Mouse (Mus musculus): Measurements from ENCODE around the gene Cyp46a1. TPM values are rescaled to one million over a fixed set of nuclear protein-coding genes. Genes with fewer than 3 reads are reported as not detected.
A peak's percentile ranks its signal among the peaks of the same experiment; 100 is the strongest.

The Cyp46a1 gene
- polyA plus RNA-seq, 1 experiment from 2014 or later: 1.4 TPM

- Histone ChIP-seq H3K9ac (ENCODE audit: low read length) (no peak overlapping the region), H3K4me1 (ENCODE audit: control insufficient read depth, insufficient read depth, low read length) (no peaks in the 10 kb centered on the region), H3K27ac (replicated peaks; ENCODE audit: low read depth, low read length) (no peak overlapping the region), H3K36me3 (ENCODE audit: control insufficient read depth, insufficient read depth, low read length) (no peaks in the 10 kb centered on the region), H3K9me3 (ENCODE audit: control insufficient read depth, low read length) (no peaks in the 10 kb centered on the region), H3K4me3 (ENCODE audit: low read depth, low read length) (no peak overlapping the region), H3K27me3 (ENCODE audit: control insufficient read depth, insufficient read depth, low read length) (no peaks in the 10 kb centered on the region), H3K4me2 (ENCODE audit: low read depth, severe bottlenecking) (no peak overlapping the region)
- peak; percentile 38 for DNase-seq (ENCODE audit: low spot score)
- no peak for ATAC-seq (ENCODE audit: insufficient number of reproducible peaks, low FRiP score, low TSS enrichment, low read depth)
- WGBS: 46% methylated on average over 6 of the region's 6 CpGs
Observed at GRCm38 (mm10) chr12:108403957-108404356, 69.8 kb downstream of the Cyp46a1 start.

GRCm38 (mm10) chr12:108409100-108409499, 74.9 kb downstream of the Cyp46a1 start:
- ATAC-seq (ENCODE audit: insufficient number of reproducible peaks, low FRiP score, low TSS enrichment, low read depth): no peak
- WGBS: 54% methylated on average over 5 of the region's 5 CpGs
- no peak overlapping the region for H3K4me2 ChIP-seq (ENCODE audit: low read depth, severe bottlenecking)

GRCm38 (mm10) chr12:108410416-108411208, 76.4 kb downstream of the Cyp46a1 start:
- H3K27ac ChIP-seq (replicated peaks; ENCODE audit: low read depth, low read length): no peak overlapping the region

More at GRCm38 (mm10) chr12:108409100-108409499, 74.9 kb downstream of the Cyp46a1 start:
- Histone ChIP-seq H3K9me3 (ENCODE audit: control insufficient read depth, low read length) (no peaks in the 10 kb centered on the region), H3K4me1 (ENCODE audit: control insufficient read depth, insufficient read depth, low read length) (peaks cover 3% of the 10 kb centered on the region), H3K4me3 (ENCODE audit: low read depth, low read length) (no peak overlapping the region), H3K9ac (ENCODE audit: low read length) (no peak overlapping the region), H3K36me3 (ENCODE audit: control insufficient read depth, insufficient read depth, low read length) (no peaks in the 10 kb centered on the region), H3K27ac (replicated peaks; ENCODE audit: low read depth, low read length) (no peak overlapping the region), H3K27me3 (ENCODE audit: control insufficient read depth, insufficient read depth, low read length) (no peaks in the 10 kb centered on the region)
- DNase-seq (ENCODE audit: low spot score): no peak

More at GRCm38 (mm10) chr12:108410416-108411208, 76.4 kb downstream of the Cyp46a1 start:
- no peak overlapping the region; the same call in 1 of the 2 replicates for H3K9ac ChIP-seq (ENCODE audit: low read length)
- H3K4me1 ChIP-seq (ENCODE audit: control insufficient read depth, insufficient read depth, low read length): peaks cover 3% of the 10 kb centered on the region
- H3K36me3 ChIP-seq (ENCODE audit: control insufficient read depth, insufficient read depth, low read length): no peaks in the 10 kb centered on the region
- H3K4me3 ChIP-seq (ENCODE audit: low read depth, low read length): no peak overlapping the region
- no peak overlapping the region for H3K4me2 ChIP-seq (ENCODE audit: low read depth, severe bottlenecking)
- DNase-seq (ENCODE audit: low spot score) (no peak), ATAC-seq (ENCODE audit: insufficient number of reproducible peaks, low FRiP score, low TSS enrichment, low read depth) (no peak)
- no peaks in the 10 kb centered on the region for H3K27me3 ChIP-seq (ENCODE audit: control insufficient read depth, insufficient read depth, low read length)
- no peaks in the 10 kb centered on the region for H3K9me3 ChIP-seq (ENCODE audit: control insufficient read depth, low read length)
- WGBS: 62% methylated on average over 14 of the region's 14 CpGs

Other genes starting within 250 kb of the Cyp46a1 start
- 76.1 and 76.5 TPM in 2 replicates for gene Setd3, start 155.1 kb upstream of the Cyp46a1 start, polyA plus RNA-seq (2014; fragmentation: Nextera tagmentation; extraction: Ambion mirVana)
- gene Ccnk, start 154.8 kb upstream of the Cyp46a1 start, polyA plus RNA-seq (2014; fragmentation: Nextera tagmentation; extraction: Ambion mirVana): 5.8 and 7.7 TPM in 2 replicates
- gene Ccdc85c, start 59.0 kb upstream of the Cyp46a1 start, polyA plus RNA-seq (2014; fragmentation: Nextera tagmentation; extraction: Ambion mirVana): 7.2 and 7.3 TPM in 2 replicates
- 0.09 and 0.32 TPM in 2 replicates for gene Hhipl1, start 28.1 kb upstream of the Cyp46a1 start, polyA plus RNA-seq (2014; fragmentation: Nextera tagmentation; extraction: Ambion mirVana)
- 47.6 and 52.9 TPM in 2 replicates for gene Eml1, start 36.6 kb downstream of the Cyp46a1 start, polyA plus RNA-seq (2014; fragmentation: Nextera tagmentation; extraction: Ambion mirVana)
- 80.0 and 84.3 TPM in 2 replicates for gene Evl, start 220.3 kb downstream of the Cyp46a1 start, polyA plus RNA-seq (2014; fragmentation: Nextera tagmentation; extraction: Ambion mirVana)